16 mouse cellular contexts compared by ENCODE assay signal in the genomic region with DNA sequence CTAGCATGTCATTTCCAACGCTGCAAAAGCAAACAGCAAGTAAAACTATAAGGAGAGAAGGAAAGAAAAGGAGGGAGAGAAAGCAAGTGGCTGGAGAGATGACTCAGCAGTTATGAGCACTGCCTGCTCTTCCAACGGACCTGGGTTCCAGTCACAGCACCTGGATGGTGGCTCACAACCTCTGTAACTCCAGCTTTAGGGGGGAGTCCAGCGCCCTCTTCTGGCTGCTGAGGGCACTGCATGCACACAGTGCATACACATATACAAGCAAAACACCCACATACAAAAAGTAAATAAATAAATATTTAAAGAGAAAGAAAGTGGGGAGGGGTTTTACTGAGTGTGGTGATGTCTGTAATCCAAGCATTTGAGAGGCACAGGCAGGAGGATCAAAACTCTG. TPM values are rescaled to one million over a fixed set of nuclear protein-coding genes. Genes with fewer than 3 reads are reported as not detected.
DNase-seq lines count a peak whose midpoint lies in the region; ATAC-seq and TF ChIP-seq lines count a peak whose summit lies in the region.
"Had no signal": no experiment of that assay in that cellular context is flagged by ENCODE, and none has a peak within 500 bp of the region (broad histone marks: within the 10 kb centered on the region; RNA-seq: fewer than 3 reads in every experiment).

No protein-coding gene starts in this region.

- ATAC-seq in G1E (ENCODE audit: extremely low read depth, insufficient number of reproducible peaks, low FRiP score, poor library complexity, severe bottlenecking): no peak

- peak; percentile 53 for TF ChIP-seq CTCF in layer of hippocampus, adult 2 months (conservative IDR thresholded peaks at IDR 0.05)
- peak; percentile 16; the same call in 1 of the 2 replicates for TF ChIP-seq CTCF in spleen, adult 2 months (IDR thresholded peaks at IDR 0.05; ENCODE audit: extremely low read depth, insufficient read depth, insufficient read length, insufficient replicate concordance)
- TF ChIP-seq CTCF in G1E (IDR thresholded peaks at IDR 0.05; ENCODE audit: low read depth, low read length): 0 out of 2 replicates have a peak, but pooled peaks have one; percentile 27
- peak; percentile 36; the same call in 1 of the 2 replicates for TF ChIP-seq CTCF in small intestine, adult 2 months (IDR thresholded peaks at IDR 0.05; ENCODE audit: extremely low read depth, insufficient read length, insufficient replicate concordance, low read depth, low read length)

- no peak for DNase-seq in layer of hippocampus, adult 2 months (ENCODE audit: low spot score in 2 of 2)
- DNase-seq in layer of hippocampus, adult 8-10 months (ENCODE audit: low spot score in 2 of 2): no peak
- DNase-seq in spleen, adult 2 months (ENCODE audit: low read depth in 1 of 2, low spot score in 2 of 2): no peak
- no peak for DNase-seq in spleen, postnatal 36 days (ENCODE audit: low spot score in 2 of 2)
- no peak for DNase-seq in G1E (ENCODE audit: low spot score)
- no peak for DNase-seq in left cerebral cortex, postnatal 14 days (ENCODE audit: low spot score in 2 of 2)
- DNase-seq: adrenal gland, postnatal 36 days; gastrocnemius, postnatal 14 days; heart, postnatal 4 days; kidney, postnatal 10 days; lung, adult 2 months; right cerebral cortex, postnatal 25 days; thymus, postnatal 36 days had no signal

- H3K9me3 ChIP-seq in G1E (replicated peaks): peaks cover 15% of the 10 kb centered on the region

- peaks cover 8% of the 10 kb centered on the region; the same call in 1 of the 2 replicates for H3K36me3 ChIP-seq in spleen, adult 2 months (ENCODE audit: control insufficient read depth, insufficient read depth, low read length)
- H3K36me3 ChIP-seq in G1E (replicated peaks): peaks cover 43% of the 10 kb centered on the region
- H3K36me3 ChIP-seq in small intestine, adult 2 months (ENCODE audit: control insufficient read depth, insufficient read depth, low read length): peaks cover 9% of the 10 kb centered on the region

- intact Hi-C loops in left cerebral cortex, postnatal 14 days (cut with DNase I): no loop called here

- H3K4me3 ChIP-seq in layer of hippocampus, adult 2 months: no peak overlapping the region
- H3K4me3 ChIP-seq in spleen, adult 2 months (ENCODE audit: extremely low read depth, insufficient read depth, insufficient read length): no peak overlapping the region
- no peak overlapping the region for H3K4me3 ChIP-seq in G1E (ENCODE audit: low read depth, low read length)
- H3K4me3 ChIP-seq in small intestine, adult 2 months (ENCODE audit: low read depth, low read length): no peak overlapping the region
- H3K4me3 ChIP-seq: heart, embryonic 13.5 days; neural tube, embryonic 13.5 days had no signal

- H3K4me1 ChIP-seq in spleen, adult 2 months (ENCODE audit: control insufficient read depth, insufficient read depth, insufficient read length): no peaks in the 10 kb centered on the region
- H3K4me1 ChIP-seq in G1E (ENCODE audit: insufficient read depth, low read depth, low read length): no peaks in the 10 kb centered on the region
- peaks cover 5% of the 10 kb centered on the region; the same call in 1 of the 2 replicates for H3K4me1 ChIP-seq in small intestine, adult 2 months (ENCODE audit: control insufficient read depth, insufficient read depth, insufficient read length, low read length)
- H3K4me1 ChIP-seq: heart, embryonic 13.5 days; neural tube, embryonic 13.5 days had no signal

- H3K27me3 ChIP-seq in spleen, adult 2 months (ENCODE audit: control insufficient read depth, insufficient read depth, low read length): no peaks in the 10 kb centered on the region
- H3K27me3 ChIP-seq in G1E (ENCODE audit: insufficient read depth, low read length): no peaks in the 10 kb centered on the region
- H3K27me3 ChIP-seq in small intestine, adult 2 months (ENCODE audit: control insufficient read depth, insufficient read depth, low read length): no peaks in the 10 kb centered on the region
- H3K27me3 ChIP-seq: heart, embryonic 13.5 days; neural tube, embryonic 13.5 days had no signal

- no peak overlapping the region for H3K27ac ChIP-seq in layer of hippocampus, adult 2 months
- no peak overlapping the region for H3K27ac ChIP-seq in spleen, adult 2 months (ENCODE audit: insufficient read depth, low read length)
- H3K27ac ChIP-seq in small intestine, adult 2 months (ENCODE audit: insufficient read depth, low read depth, low read length): no peak overlapping the region
- H3K27ac ChIP-seq: heart, embryonic 13.5 days; neural tube, embryonic 13.5 days had no signal

- WGBS in spleen, adult 2 months: 79% methylated on average over 3 of the region's 3 CpGs
- 74% methylated on average over 3 of the region's 3 CpGs for WGBS in small intestine, adult 2 months

- TF ChIP-seq POLR2A in spleen, adult 2 months (IDR thresholded peaks at IDR 0.05; ENCODE audit: low read depth, low read length): no peak
- TF ChIP-seq POLR2A in small intestine, adult 2 months (IDR thresholded peaks at IDR 0.05; ENCODE audit: low read depth, low read length): no peak

RNA-seq across cellular contexts. Expression of gene Tmppe, which starts 20.1 kb away (rescaled TPM):
- total RNA-seq in layer of hippocampus, adult 2 months (2021): 10 to 100 TPM; 10.3 to 10.8 TPM
- 10 to 100 TPM; 10.6 to 13.4 (median 12.4) TPM for total RNA-seq in layer of hippocampus, adult 8-10 months (2022)
- 10.2 and 11.2 TPM in 2 replicates for polyA plus RNA-seq in spleen, adult 2 months (2012; rRNA removed)
- total RNA-seq in G1E (2014; fragmentation: Nextera tagmentation) (4.6 and 6.2 TPM in 2 replicates), G1E (2017) (7.7 and 9.8 TPM in 2 replicates)
- polyA plus RNA-seq in G1E (2012): 3.5 and 4.6 TPM in 2 replicates
- 3.8 and 4.6 TPM in 2 replicates for polyA plus RNA-seq in small intestine, adult 2 months (2012; rRNA removed)
- total RNA-seq in left cerebral cortex, postnatal 14 days (2021): 10 to 100 TPM in 1 of 2 experiments, 1 to 10 TPM in 1; 9.4 to 10.4 TPM

RNA-seq across cellular contexts. Expression of gene Glb1, which starts 20.2 kb away (rescaled TPM):
- 10 to 100 TPM; 21.9 to 22.1 TPM for total RNA-seq in layer of hippocampus, adult 2 months (2021)
- 10 to 100 TPM; 20.2 to 40.0 (median 30.7) TPM for total RNA-seq in layer of hippocampus, adult 8-10 months (2022)
- 21.8 and 23.9 TPM in 2 replicates for polyA plus RNA-seq in spleen, adult 2 months (2012; rRNA removed)
- 18.8 and 26.6 TPM in 2 replicates for total RNA-seq in G1E (2014; fragmentation: Nextera tagmentation)
- 21.0 and 21.9 TPM in 2 replicates for total RNA-seq in G1E (2017)
- 5.4 and 7.6 TPM in 2 replicates for polyA plus RNA-seq in G1E (2012)
- 15.5 and 25.4 TPM in 2 replicates for polyA plus RNA-seq in small intestine, adult 2 months (2012; rRNA removed)
- 10 to 100 TPM; 28.1 to 30.2 TPM for total RNA-seq in left cerebral cortex, postnatal 14 days (2021)

RNA-seq across cellular contexts. Expression of gene Crtap, which starts 30.6 kb away (rescaled TPM):
- 1 to 10 TPM; 5.4 to 6.0 TPM for total RNA-seq in layer of hippocampus, adult 2 months (2021)
- total RNA-seq in layer of hippocampus, adult 8-10 months (2022): 1 to 10 TPM; 6.1 to 9.8 (median 8.3) TPM
- 37.1 and 49.2 TPM in 2 replicates for polyA plus RNA-seq in spleen, adult 2 months (2012; rRNA removed)
- total RNA-seq in G1E (2014; fragmentation: Nextera tagmentation): 14.9 and 17.9 TPM in 2 replicates
- total RNA-seq in G1E (2017): 11.0 and 12.6 TPM in 2 replicates
- 5.5 and 7.6 TPM in 2 replicates for polyA plus RNA-seq in G1E (2012)
- polyA plus RNA-seq in small intestine, adult 2 months (2012; rRNA removed): 21.9 and 28.8 TPM in 2 replicates
- total RNA-seq in left cerebral cortex, postnatal 14 days (2021): 1 to 10 TPM; 8.0 to 8.6 TPM
